8 mouse cellular contexts compared by ENCODE assay signal in the genomic region with DNA sequence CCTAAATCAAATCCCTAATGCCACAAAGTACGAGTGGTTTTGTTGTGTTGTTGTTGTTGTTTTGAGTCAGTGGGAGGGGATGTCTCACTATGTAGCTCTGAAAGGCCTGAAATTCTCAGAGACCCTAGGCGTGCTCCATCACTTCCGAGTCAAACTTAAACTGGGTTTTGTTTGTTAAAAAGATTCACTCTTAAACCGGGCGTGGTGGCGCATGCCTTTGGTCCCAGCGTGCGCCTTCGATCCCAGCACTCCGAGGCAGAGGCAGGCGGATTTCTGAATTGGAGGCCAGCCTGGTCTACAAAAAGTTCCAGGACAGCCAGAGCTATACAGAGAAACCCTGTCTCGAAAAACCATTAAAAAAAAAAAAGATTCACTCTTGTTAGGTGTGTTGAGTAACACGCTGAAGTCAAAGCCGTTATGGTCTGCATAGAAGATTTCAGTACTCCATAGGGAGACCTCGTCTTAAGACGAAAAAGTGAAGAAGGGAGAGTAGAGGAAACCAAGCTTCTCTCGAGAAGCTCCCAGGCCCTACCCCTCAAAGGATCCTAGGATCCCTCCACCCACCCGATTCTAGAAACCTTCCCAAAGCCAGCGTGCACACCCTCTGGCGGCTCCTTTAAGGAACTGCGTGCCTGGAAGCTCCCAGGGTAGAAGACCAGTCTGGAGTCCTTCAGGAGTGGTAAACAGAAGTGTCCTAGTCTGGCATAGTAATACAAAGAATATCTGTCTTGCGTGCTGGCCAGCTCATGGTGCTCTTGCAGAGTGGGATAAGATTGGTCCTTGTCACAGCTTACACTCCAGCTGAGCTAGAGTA. TPM values are rescaled to one million over a fixed set of nuclear protein-coding genes. Genes with fewer than 3 reads are reported as not detected.
DNase-seq lines count a peak whose midpoint lies in the region; ATAC-seq and TF ChIP-seq lines count a peak whose summit lies in the region.

No protein-coding gene starts in this region.

- H3K4me3 ChIP-seq in cortical plate, adult 2 months (ENCODE audit: insufficient read depth, low read length) = peak overlapping the region; percentile 73
- peak overlapping the region; percentile 86 for H3K4me3 ChIP-seq in midbrain, embryonic 15.5 days

- H3K4me1 ChIP-seq in cortical plate, adult 2 months (ENCODE audit: control insufficient read depth, insufficient read depth, low read length) = peaks cover 3% of the 10 kb centered on the region
- peaks cover 47% of the 10 kb centered on the region for H3K4me1 ChIP-seq in midbrain, embryonic 15.5 days

- TF ChIP-seq POLR2A in cortical plate, adult 2 months (IDR thresholded peaks at IDR 0.05; ENCODE audit: extremely low read depth, insufficient read depth, low read length) = no peak

- peak overlapping the region; percentile 87 for H3K4me2 ChIP-seq in midbrain, embryonic 15.5 days

- WGBS in midbrain, embryonic 15.5 days = 30% methylated on average over 22 of the region's 22 CpGs

- no peaks in the 10 kb centered on the region for H3K9me3 ChIP-seq in midbrain, embryonic 15.5 days

- intact Hi-C loops in gastrocnemius, postnatal 36 days (cut with DNase I) = loop anchor here (10.0 kb wide), 1 partner anchor 179 kb away; no protein-coding TSS in a partner anchor

- H3K9ac ChIP-seq in midbrain, embryonic 15.5 days = peak overlapping the region; percentile 94

- H3K36me3 ChIP-seq in midbrain, embryonic 15.5 days (replicated peaks) = no peaks in the 10 kb centered on the region

- peak; percentile 65 for TF ChIP-seq CTCF in cortical plate, adult 2 months (IDR thresholded peaks at IDR 0.05; ENCODE audit: extremely low read depth, insufficient read depth, low read length)

- DNase-seq in A20 (ENCODE audit: low read depth, low spot score) (peak; percentile 74), liver (peak; percentile 51)
- peak; percentile 47 for DNase-seq in T-cell, adult 2 months (ENCODE audit: low spot score)
- DNase-seq in gastrocnemius, postnatal 36 days = peak; percentile 46 to 53
- peak; percentile 85 for DNase-seq in induced T-regulatory cell, adult 2 months (ENCODE audit: low read depth)
- DNase-seq in testis, postnatal 10 days (ENCODE audit: low spot score) = peak; percentile 80

- no peaks in the 10 kb centered on the region for H3K27me3 ChIP-seq in midbrain, embryonic 15.5 days (replicated peaks)

- ATAC-seq in midbrain, embryonic 15.5 days (replicated peaks) = no peak

- H3K27ac ChIP-seq in cortical plate, adult 2 months (ENCODE audit: insufficient read depth, low read length) = peak overlapping the region; percentile 15; the same call in 1 of the 2 replicates
- peak overlapping the region; percentile 93 for H3K27ac ChIP-seq in midbrain, embryonic 15.5 days

RNA-seq across cellular contexts. Expression of a gene that starts 0.8 kb away (rescaled TPM):
- 112 and 117 TPM in 2 replicates for polyA plus RNA-seq in cortical plate, adult 2 months (2012; rRNA removed)
- total RNA-seq in gastrocnemius, postnatal 36 days (2021) = 10 to 100 TPM; 12.5 to 15.3 TPM
- 12.8 and 13.6 TPM in 2 replicates for polyA plus RNA-seq in midbrain, embryonic 15.5 days (2015; fragmentation: Nextera tagmentation; extraction: Ambion mirVana)

RNA-seq across cellular contexts. Expression of a gene that starts 34.4 kb away (rescaled TPM):
- 96.1 and 101 TPM in 2 replicates for polyA plus RNA-seq in cortical plate, adult 2 months (2012; rRNA removed)
- total RNA-seq in gastrocnemius, postnatal 36 days (2021) = 10 to 100 TPM; 41.9 to 49.5 TPM
- polyA plus RNA-seq in midbrain, embryonic 15.5 days (2015; fragmentation: Nextera tagmentation; extraction: Ambion mirVana) = 106 and 121 TPM in 2 replicates

RNA-seq across cellular contexts. Expression of a gene that starts 51.1 kb away (rescaled TPM):
- 2.4 and 2.6 TPM in 2 replicates for polyA plus RNA-seq in cortical plate, adult 2 months (2012; rRNA removed)
- 1 to 10 TPM; 4.4 to 4.8 TPM for total RNA-seq in gastrocnemius, postnatal 36 days (2021)
- polyA plus RNA-seq in midbrain, embryonic 15.5 days (2015; fragmentation: Nextera tagmentation; extraction: Ambion mirVana) = 1.1 and 1.2 TPM in 2 replicates
